Comparison of ENCODE assay signal across 8 mouse cellular contexts in genomic region chr5:35670412-35670801, GRCm38 (mm10). TPM values are rescaled to one million over a fixed set of nuclear protein-coding genes. Genes with fewer than 3 reads are reported as not detected.
A peak's percentile ranks its signal among the peaks of the same experiment; 100 is the strongest.
DNase-seq lines count a peak whose midpoint lies in the region; ATAC-seq and TF ChIP-seq lines count a peak whose summit lies in the region.

No protein-coding gene starts in this region.

- H3K27me3 ChIP-seq in kidney, adult 2 months (replicated peaks; ENCODE audit: control insufficient read depth, insufficient read depth, low read length) = no peaks in the 10 kb centered on the region
- no peaks in the 10 kb centered on the region for H3K27me3 ChIP-seq in hindbrain, embryonic 15.5 days

- no peak overlapping the region for H3K27ac ChIP-seq in kidney, adult 2 months (ENCODE audit: insufficient read depth, low read depth, low read length)
- peak overlapping the region; percentile 52; the same call in 1 of the 2 replicates for H3K27ac ChIP-seq in hindbrain, embryonic 15.5 days (replicated peaks)

- DNase-seq in kidney, adult 2 months = peak; percentile 44
- DNase-seq in kidney, adult 8-10 months = no peak
- DNase-seq in brain, embryonic 14.5 days (ENCODE audit: low read depth) = peak; percentile 12
- peak; percentile 77 for DNase-seq in lung, postnatal 10 days
- DNase-seq in T-cell, adult 2 months (ENCODE audit: low spot score) = no peak
- DNase-seq in retina, postnatal 1 day = no peak

- no peak overlapping the region for H3K4me2 ChIP-seq in hindbrain, embryonic 15.5 days

- TF ChIP-seq CTCF in kidney, adult 2 months (conservative IDR thresholded peaks at IDR 0.05; ENCODE audit: insufficient read depth, insufficient read length, low read depth, low read length) = no peak
- TF ChIP-seq CTCF in brain, embryonic 14.5 days (IDR thresholded peaks at IDR 0.05; ENCODE audit: borderline replicate concordance, extremely low read depth, insufficient read depth, insufficient read length) = no peak

- H3K9me3 ChIP-seq in hindbrain, embryonic 15.5 days = no peaks in the 10 kb centered on the region

- 42% methylated on average over 6 of the region's 6 CpGs for WGBS in kidney, adult 2 months
- 56% methylated on average over 6 of the region's 6 CpGs for WGBS in hindbrain, embryonic 15.5 days

- TF ChIP-seq POLR2A in kidney, adult 2 months (IDR thresholded peaks at IDR 0.05; ENCODE audit: low read depth, low read length) = no peak
- no peak for TF ChIP-seq POLR2A in brain, embryonic 14.5 days (IDR thresholded peaks at IDR 0.05; ENCODE audit: borderline replicate concordance, extremely low read depth, insufficient read depth, insufficient read length, poor library complexity, severe bottlenecking)

- H3K36me3 ChIP-seq in kidney, adult 2 months (ENCODE audit: control insufficient read depth, insufficient read depth, low read length) = no peaks in the 10 kb centered on the region
- H3K36me3 ChIP-seq in hindbrain, embryonic 15.5 days = no peaks in the 10 kb centered on the region

- peaks cover 19% of the 10 kb centered on the region for H3K4me1 ChIP-seq in kidney, adult 2 months (ENCODE audit: control insufficient read depth, insufficient read depth, low read length)
- H3K4me1 ChIP-seq in hindbrain, embryonic 15.5 days (replicated peaks) = peaks cover 43% of the 10 kb centered on the region

- H3K4me3 ChIP-seq in kidney, adult 2 months (ENCODE audit: insufficient read depth, low read depth, low read length) = no peak overlapping the region
- no peak overlapping the region for H3K4me3 ChIP-seq in hindbrain, embryonic 15.5 days

- H3K9ac ChIP-seq in hindbrain, embryonic 15.5 days = no peak overlapping the region

- ATAC-seq in hindbrain, embryonic 15.5 days (ENCODE audit: low FRiP score, low read depth) = no peak
- no peak for ATAC-seq in erythroid progenitor cell, adult 5-6 weeks (replicated peaks; ENCODE audit: low FRiP score, poor library complexity, severe bottlenecking)

RNA-seq across cellular contexts. Expression of gene Htra3, which starts 9.2 kb away (rescaled TPM):
- 9.8 and 12.4 TPM in 2 replicates for polyA plus RNA-seq in kidney, adult 2 months (2012; rRNA removed)
- polyA plus RNA-seq in brain, embryonic 14.5 days (2012; rRNA removed) = 8.1 and 14.8 TPM in 2 replicates
- polyA plus RNA-seq in hindbrain, embryonic 15.5 days (2015; fragmentation: Nextera tagmentation; extraction: Ambion mirVana) = 15.8 and 19.3 TPM in 2 replicates
- not detected in 2 replicates for total RNA-seq in erythroid progenitor cell, adult 5-6 weeks (2015; ENCODE audit: low replicate concordance)
- not detected in 2 replicates for total RNA-seq in erythroid progenitor cell, adult 5-6 weeks (2017; ENCODE audit: low replicate concordance)

Comparison
In these comparisons a context has a peak if more than half of its experiments do, and no peak if none do; other contexts are left out.
1. DNase-seq: peak in kidney, adult 2 months (single experiment), brain, embryonic 14.5 days (single experiment) and lung, postnatal 10 days (single experiment); none in kidney, adult 8-10 months (0 of 2), T-cell, adult 2 months (single experiment) and retina, postnatal 1 day (single experiment).